24 mouse cellular contexts compared by ENCODE assay signal in genomic region chr14:120544946-120545345, GRCm38 (mm10).
DNase-seq lines count a peak whose midpoint lies in the region; ATAC-seq and TF ChIP-seq lines count a peak whose summit lies in the region.
"Had no signal": no experiment of that assay in that cellular context is flagged by ENCODE, and none has a peak within 500 bp of the region (broad histone marks: within the 10 kb centered on the region; RNA-seq: fewer than 3 reads in every experiment).

No protein-coding gene starts in this region.

- H3K4me1 ChIP-seq in heart, embryonic 14.5 days (ENCODE audit: control insufficient read depth in 2 of 2, insufficient read depth in 2 of 2, low read length in 2 of 2), result peaks cover 2 to 4% of the 10 kb centered on the region in 2 experiments; a peak in 1 of 4 replicates
- H3K4me1 ChIP-seq in hindbrain, embryonic 10.5 days (replicated peaks), result no peaks in the 10 kb centered on the region
- H3K4me1 ChIP-seq: forebrain, embryonic 10.5 days; hindbrain, embryonic 13.5 days; limb, embryonic 15.5 days; liver, embryonic 15.5 days; neural tube, embryonic 13.5 days had no signal

- H3K4me2 ChIP-seq in heart, embryonic 14.5 days (ENCODE audit: low read length), result 0 out of 2 replicates have a peak overlapping the region, but pooled peaks have one; percentile 6
- H3K4me2 ChIP-seq: hindbrain, embryonic 13.5 days; limb, embryonic 15.5 days; liver, embryonic 15.5 days; neural tube, embryonic 13.5 days had no signal

- 55% methylated on average over 2 of the region's 2 CpGs for WGBS in heart, embryonic 14.5 days
- WGBS in hindbrain, embryonic 10.5 days, result 82% methylated on average over 2 of the region's 2 CpGs

- H3K9me3 ChIP-seq in heart, embryonic 14.5 days (ENCODE audit: control insufficient read depth, low read length), result no peaks in the 10 kb centered on the region
- H3K9me3 ChIP-seq in hindbrain, embryonic 10.5 days, result no peaks in the 10 kb centered on the region
- H3K9me3 ChIP-seq: forebrain, embryonic 10.5 days; hindbrain, embryonic 13.5 days; limb, embryonic 15.5 days; liver, embryonic 15.5 days; neural tube, embryonic 13.5 days had no signal

- H3K9ac ChIP-seq in heart, embryonic 14.5 days (ENCODE audit: low read length), result no peak overlapping the region
- H3K9ac ChIP-seq: forebrain, postnatal 0 days; hindbrain, embryonic 13.5 days; limb, embryonic 15.5 days; liver, embryonic 15.5 days; neural tube, embryonic 13.5 days had no signal

- peak overlapping the region; percentile 45 to 71; a peak in 3 of 4 replicates for H3K27ac ChIP-seq in heart, embryonic 14.5 days (replicated peaks in 1 of 2; ENCODE audit: control insufficient read depth in 1 of 2, insufficient read depth in 1 of 2, low read depth in 2 of 2, low read length in 2 of 2)
- no peak overlapping the region for H3K27ac ChIP-seq in layer of hippocampus, adult 2 months
- H3K27ac ChIP-seq in hindbrain, embryonic 10.5 days, result no peak overlapping the region
- H3K27ac ChIP-seq: forebrain, embryonic 10.5 days; hindbrain, embryonic 13.5 days; limb, embryonic 15.5 days; liver, embryonic 15.5 days; neural tube, embryonic 13.5 days had no signal

- POLR2A ChIA-PET in Patski (lab: Charles Lee), result no interaction called here

- no peaks in the 10 kb centered on the region for H3K36me3 ChIP-seq in heart, embryonic 14.5 days (ENCODE audit: control insufficient read depth, insufficient read depth, low read length)
- no peaks in the 10 kb centered on the region for H3K36me3 ChIP-seq in hindbrain, embryonic 10.5 days
- H3K36me3 ChIP-seq: forebrain, embryonic 10.5 days; G1E; hindbrain, embryonic 13.5 days; limb, embryonic 15.5 days; liver, embryonic 15.5 days; neural tube, embryonic 13.5 days had no signal

- TF ChIP-seq CTCF in layer of hippocampus, adult 2 months (conservative IDR thresholded peaks at IDR 0.05), result 0 out of 2 replicates have a peak, but pooled peaks have one; percentile 8
- peak; percentile 11 for TF ChIP-seq CTCF in Patski (IDR thresholded peaks at IDR 0.05)

- ATAC-seq in CD4-positive, CD25-positive, alpha-beta regulatory T cell, adult 4 months, result no peak
- ATAC-seq in heart, embryonic 14.5 days (ENCODE audit: insufficient number of reproducible peaks, insufficient read depth, low FRiP score, low read depth), result no peak
- ATAC-seq in Patski, result no peak
- ATAC-seq: forebrain, postnatal 0 days; midbrain, embryonic 16.5 days had no signal

- DNase-seq in CD4-positive, CD25-positive, alpha-beta regulatory T cell, adult 2 months (ENCODE audit: low read depth, low spot score), result peak; percentile 21
- DNase-seq in heart, adult 9 months (ENCODE audit: low spot score in 2 of 2), result no peak
- no peak for DNase-seq in layer of hippocampus, adult 2 months (ENCODE audit: low spot score in 2 of 2)
- no peak for DNase-seq in layer of hippocampus, adult 18-20 months (ENCODE audit: low spot score in 2 of 2)
- DNase-seq in Patski (ENCODE audit: low read depth, low spot score), result no peak
- DNase-seq in hindbrain, embryonic 10.5 days (ENCODE audit: low spot score), result no peak
- DNase-seq: adrenal gland, adult 2 months; cerebellum, adult 11 months; cerebellum, postnatal 10 days; forebrain, postnatal 0 days; gastrocnemius, postnatal 14 days; left cerebral cortex, postnatal 4 days; retina, postnatal 1 day; right cerebral cortex, postnatal 25 days had no signal

- H3K27me3 ChIP-seq in heart, embryonic 14.5 days (ENCODE audit: control insufficient read depth, insufficient read depth, low read length), result no peaks in the 10 kb centered on the region
- no peaks in the 10 kb centered on the region for H3K27me3 ChIP-seq in Patski
- no peaks in the 10 kb centered on the region for H3K27me3 ChIP-seq in hindbrain, embryonic 10.5 days (ENCODE audit: insufficient read depth, poor library complexity, severe bottlenecking)
- H3K27me3 ChIP-seq: hindbrain, embryonic 13.5 days; limb, embryonic 15.5 days; liver, embryonic 15.5 days; neural tube, embryonic 13.5 days had no signal

- no peak overlapping the region for H3K4me3 ChIP-seq in heart, embryonic 14.5 days (ENCODE audit: control insufficient read depth in 1 of 2, insufficient read depth in 1 of 2, low read depth in 1 of 2, low read length in 2 of 2)
- H3K4me3 ChIP-seq in layer of hippocampus, adult 2 months, result no peak overlapping the region
- no peak overlapping the region for H3K4me3 ChIP-seq in hindbrain, embryonic 10.5 days
- H3K4me3 ChIP-seq: forebrain, embryonic 10.5 days; hindbrain, embryonic 13.5 days; limb, embryonic 15.5 days; liver, embryonic 15.5 days; myocyte; neural tube, embryonic 13.5 days had no signal

- CTCF ChIA-PET in Patski (lab: Charles Lee), result interaction anchor here (0.6 kb wide), 1 partner anchor 27 kb away, joined by 3 read pairs; no protein-coding TSS in a partner anchor

- in situ Hi-C loops in Patski (cut with MboI; ENCODE audit: low pct_unique_long_range_greater_than_20kb), result no loop called here

Comparison
In these comparisons a context has a peak if more than half of its experiments do, and no peak if none do; other contexts are left out.
1. H3K27ac ChIP-seq: peak in heart, embryonic 14.5 days (2 of 2); none in layer of hippocampus, adult 2 months (single experiment) and hindbrain, embryonic 10.5 days (single experiment).